Mouse (Mus musculus) heart, embryonic 11.5 days (tissue): ENCODE results near the gene Arf5. TPM values are rescaled to one million over a fixed set of nuclear protein-coding genes. Genes with fewer than 3 reads are reported as not detected.

ENCODE experiments used
- ATAC-seq: fragments of 200-750 bp; cut with Nextera tagmentation; replicated peaks from 2 replicates; pipeline ENCODE4 v1.8.0; 2017; ENCODE audit warnings: moderate library complexity; ENCODE audit not compliant: insufficient number of reproducible peaks, low FRiP score, low TSS enrichment
- H3K27ac ChIP-seq: fragments of 300-500 bp; sonication (generic); 2 replicates; pipeline ENCODE4 v1.5.1; 2014; ENCODE audit warnings: mild to moderate bottlenecking, low read depth, low read length
- H3K27me3 ChIP-seq: fragments of 300-500 bp; sonication (generic); 2 replicates; pipeline ENCODE4 v1.6.1; 2014; ENCODE audit warnings: mild to moderate bottlenecking, low read length, mixed read lengths; ENCODE audit not compliant: control insufficient read depth, insufficient read depth
- H3K36me3 ChIP-seq: fragments of 300-500 bp; sonication (generic); 2 replicates; pipeline ENCODE4 v1.6.1; 2014; ENCODE audit warnings: mild to moderate bottlenecking, low read length, moderate library complexity, mixed read lengths; ENCODE audit not compliant: control insufficient read depth, insufficient read depth
- H3K4me1 ChIP-seq: fragments of 300-500 bp; sonication (generic); 2 replicates; pipeline ENCODE4 v1.6.1; 2014; ENCODE audit warnings: low read length; ENCODE audit not compliant: control insufficient read depth, insufficient read depth
- H3K4me2 ChIP-seq: fragments of 300-500 bp; sonication (generic); 2 replicates; pipeline ENCODE4 v1.6.1; 2014; ENCODE audit warnings: mild to moderate bottlenecking, moderate library complexity
- H3K4me3 ChIP-seq: fragments of 300-500 bp; sonication (generic); 2 replicates; pipeline ENCODE4 v1.5.1; 2014; ENCODE audit warnings: low read depth, low read length
- H3K9ac ChIP-seq: fragments of 300-500 bp; sonication (generic); 2 replicates; pipeline ENCODE4 v1.6.1; 2014; ENCODE audit warnings: mild to moderate bottlenecking, low read depth, low read length, moderate library complexity
- H3K9me3 ChIP-seq: fragments of 300-500 bp; sonication (generic); replicated peaks from 2 replicates; pipeline ENCODE4 v1.6.1; 2016; ENCODE audit warnings: low read length; ENCODE audit not compliant: control insufficient read depth
- WGBS: fragments of 180-500 bp; shearing (Covaris S2); extraction: QIAGEN DNeasy Blood & Tissue Kit; methylation state at CpG from one replicate; pipeline ENCODE4 v1.1.7; 2014; ENCODE audit not compliant: insufficient replicate concordance; 5-methylcytosine and 5-hydroxymethylcytosine counted together
- polyA plus RNA-seq: library from polyadenylated mRNA; unstranded; fragments of >200 nt; fragmentation: Nextera tagmentation; extraction: Ambion mirVana; gene quantifications from 2 replicates; pipeline ENCODE4 v1.2.1, GENCODE M21; 2014

Gene Arf5
- polyA plus RNA-seq, 1 experiment from 2014 or later = 243 TPM

DNA sequence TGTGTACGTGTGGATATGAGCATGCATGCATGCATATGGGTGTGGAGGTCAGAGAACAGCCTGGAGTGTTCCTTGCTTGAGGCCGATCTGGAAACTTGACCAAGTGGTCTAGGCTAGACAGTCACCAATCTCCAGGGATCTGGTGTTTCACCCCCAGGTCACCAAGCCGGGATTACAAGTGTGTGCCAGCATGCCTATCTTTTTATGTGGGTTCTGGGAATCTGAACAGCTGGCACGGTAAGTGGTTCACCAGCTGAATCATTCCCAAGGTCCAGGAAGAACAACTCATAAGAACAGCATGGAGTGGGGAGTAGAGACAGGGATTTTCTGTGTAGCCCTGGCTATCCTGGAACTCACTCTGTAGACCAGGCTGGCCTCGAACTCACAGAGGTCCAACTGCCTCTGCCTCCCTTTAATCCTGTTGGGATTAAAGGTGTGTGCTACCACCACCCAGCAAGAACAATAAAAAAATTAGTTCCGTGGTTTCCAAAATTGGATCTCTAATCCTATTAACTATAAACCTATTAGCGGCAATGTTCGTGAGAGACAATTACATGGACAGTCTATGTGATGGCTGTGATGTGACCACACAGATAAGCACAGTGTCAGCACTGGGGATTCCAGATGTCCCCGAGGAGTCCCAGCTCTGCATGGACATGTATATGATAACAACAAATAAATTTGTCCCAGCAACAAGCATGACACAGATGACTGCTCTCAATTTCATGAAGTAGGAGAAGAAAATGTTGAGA lies 48.1 kb downstream of the Arf5 start:
- H3K4me1 ChIP-seq = no peaks in the 10 kb centered on the region
- no peak overlapping the region for H3K27ac ChIP-seq
- no peak overlapping the region for H3K4me3 ChIP-seq
- WGBS = 80% methylated on average over 9 of the region's 9 CpGs
- no peak overlapping the region for H3K9ac ChIP-seq
- H3K36me3 ChIP-seq = no peaks in the 10 kb centered on the region
- ATAC-seq = no peak
- H3K9me3 ChIP-seq = no peaks in the 10 kb centered on the region
- no peaks in the 10 kb centered on the region for H3K27me3 ChIP-seq
- no peak overlapping the region for H3K4me2 ChIP-seq

DNA sequence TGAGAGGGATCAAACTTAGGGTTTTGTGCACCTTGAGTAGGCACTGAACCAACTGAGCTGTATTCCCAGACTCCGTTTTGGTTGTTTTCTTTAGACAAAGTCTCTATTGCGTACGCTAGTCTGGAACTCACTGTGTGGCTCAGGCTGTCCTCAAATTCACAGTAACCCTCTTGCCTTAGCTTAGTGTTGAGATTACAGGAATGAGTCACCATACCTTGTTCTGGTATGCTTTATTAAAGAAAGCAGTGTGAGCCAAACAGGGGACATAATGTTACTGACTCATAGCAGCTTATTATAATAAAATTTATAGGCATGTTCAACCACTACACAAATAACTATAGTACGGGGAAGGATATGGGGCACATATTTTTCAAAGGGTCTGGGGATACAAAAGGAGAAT lies 50.9 kb downstream of the Arf5 start:
- Histone ChIP-seq H3K36me3 (no peaks in the 10 kb centered on the region), H3K27me3 (no peaks in the 10 kb centered on the region), H3K9ac (no peak overlapping the region), H3K27ac (no peak overlapping the region), H3K4me1 (no peaks in the 10 kb centered on the region), H3K4me3 (no peak overlapping the region), H3K4me2 (no peak overlapping the region), H3K9me3 (no peaks in the 10 kb centered on the region)
- WGBS = 73% methylated on average over 4 of the region's 4 CpGs
- ATAC-seq = no peak

GRCm38 (mm10) chr6:28474839-28475238 lies 51.5 kb downstream of the Arf5 start, which contains the start of gene Snd1:
Snd1 (plus strand) TSS chr6:28475139.
- H3K9ac ChIP-seq = no peak within 1 kb of the TSS
- no peaks in the 10 kb centered on the region for H3K27me3 ChIP-seq
- WGBS = 72% methylated on average over 5 of the region's 5 CpGs

More at GRCm38 (mm10) chr6:28474839-28475238, 51.5 kb downstream of the Arf5 start, which contains the start of gene Snd1:
- Histone ChIP-seq H3K36me3 (no peaks in the 10 kb centered on the region), H3K4me3 (no peak within 1 kb of the TSS), H3K4me1 (no peaks in the 10 kb centered on the region), H3K9me3 (no peaks in the 10 kb centered on the region), H3K4me2 (no peak within 1 kb of the TSS), H3K27ac (no peak within 1 kb of the TSS)
- no peak for ATAC-seq

Other genes with a start within 250 kb of the Arf5 start
- gene Zfp800, start 25.6 kb upstream of the Arf5 start, polyA plus RNA-seq = 12.1 and 17.7 TPM in 2 replicates
- gene Fscn3, start 4.2 kb downstream of the Arf5 start, polyA plus RNA-seq = not detected in 2 replicates
- 4.0 and 4.4 TPM in 2 replicates for gene Gcc1, start 4.8 kb downstream of the Arf5 start, polyA plus RNA-seq
- gene Pax4, start 25.8 kb downstream of the Arf5 start, polyA plus RNA-seq = not detected in 2 replicates
- 87.9 and 91.1 TPM in 2 replicates for gene Snd1, start 51.6 kb downstream of the Arf5 start, polyA plus RNA-seq